Mouse (Mus musculus) left cerebral cortex, postnatal 10 days (tissue): ENCODE measurements at regions not wholly inside any gene's neighbourhood (a gene's known extent, or its start where the extent isn't known, plus 50 kb on each side); places are given as distances from the start of the nearest gene placed in this dataset.

Experiments
- DNase-seq, 2 experiments: peaks; one replicate each; pipeline ENCODE4 v3.0.0; 2021 to 2022; ENCODE audit warnings: low spot score in 2 of 2, mixed read lengths in 1 of 2; ENCODE audit errors: extremely low spot score in 1 of 2
- intact Hi-C: fragments of 180-260 bp; cut with DNase I; formaldehyde crosslinking; loops from one replicate; pipeline ENCODE4 v1.15.1; 2025

DNA sequence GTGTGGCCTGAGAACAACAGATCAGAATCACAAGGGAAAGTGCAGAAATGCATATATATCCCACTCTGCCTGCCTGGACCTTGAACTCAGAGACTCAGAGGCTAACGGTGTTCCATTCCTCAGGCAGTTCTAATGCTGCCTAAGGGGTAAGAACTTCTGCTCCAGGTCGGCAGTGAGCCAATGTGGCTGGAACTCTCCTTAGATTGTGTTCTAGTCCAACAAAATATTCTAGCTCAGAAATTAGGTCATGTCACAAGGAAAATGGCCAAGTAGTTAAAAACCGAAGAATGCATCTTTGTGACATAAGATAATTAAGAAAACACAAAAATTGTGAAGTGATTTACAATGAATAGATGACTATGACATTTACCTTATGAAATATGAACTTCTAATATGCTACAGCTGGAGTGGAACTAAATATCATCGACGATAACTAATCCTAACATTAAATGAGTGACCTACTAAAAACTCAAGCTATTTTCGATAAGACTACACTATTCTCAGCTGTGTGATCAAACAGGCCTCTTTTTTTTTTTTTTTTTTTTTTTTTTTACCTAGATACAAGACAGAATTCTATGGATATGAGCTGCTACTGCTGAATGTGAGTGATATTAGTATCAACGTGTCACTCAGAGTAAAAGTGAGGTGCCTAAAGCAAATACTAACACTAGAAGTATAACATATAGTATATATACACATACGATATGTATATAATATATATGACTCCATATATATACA lies 315.1 kb upstream of the Map3k7 start:
- intact Hi-C loops = no loop called here

DNA sequence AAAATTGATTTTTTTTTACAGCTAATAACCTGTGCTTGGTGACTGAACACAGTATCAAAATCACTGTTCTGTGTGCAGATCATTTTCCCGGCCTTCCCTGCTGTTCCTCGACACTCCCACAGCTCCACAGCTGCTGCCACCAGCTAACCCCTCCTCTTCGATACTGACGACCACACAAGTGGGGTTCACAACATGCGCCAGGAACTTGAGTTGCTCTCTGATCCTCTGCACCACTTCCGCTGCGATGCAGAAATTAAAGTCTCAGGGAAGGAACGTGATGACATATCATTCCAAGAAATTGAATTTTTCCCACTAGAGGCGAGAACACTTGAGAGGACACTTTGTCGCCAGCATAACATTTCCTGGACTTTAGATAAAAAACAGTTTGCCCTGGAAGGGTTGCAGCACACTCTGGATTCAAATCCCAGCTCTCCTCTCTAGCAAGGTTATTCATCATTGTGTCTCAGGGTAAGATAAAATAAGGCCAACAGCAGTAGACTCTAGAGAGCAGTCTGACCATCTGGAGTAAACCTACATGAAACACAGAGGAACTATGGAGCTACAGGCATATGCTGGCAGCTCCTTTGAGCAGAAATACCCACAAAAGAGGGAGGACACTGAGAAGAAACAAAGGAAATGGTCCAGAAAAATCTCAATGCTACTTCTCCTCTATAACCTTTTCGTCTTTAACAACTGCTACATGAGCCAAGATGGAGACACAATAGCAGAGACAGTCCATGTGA lies 308.4 kb upstream of the Map3k7 start:
- DNase-seq = peak in 1 of 2 experiments; percentile 26
- intact Hi-C loops = no loop called here

More for the DNA sequence above, 315.1 kb upstream of the Map3k7 start:
- DNase-seq = no peak

DNA sequence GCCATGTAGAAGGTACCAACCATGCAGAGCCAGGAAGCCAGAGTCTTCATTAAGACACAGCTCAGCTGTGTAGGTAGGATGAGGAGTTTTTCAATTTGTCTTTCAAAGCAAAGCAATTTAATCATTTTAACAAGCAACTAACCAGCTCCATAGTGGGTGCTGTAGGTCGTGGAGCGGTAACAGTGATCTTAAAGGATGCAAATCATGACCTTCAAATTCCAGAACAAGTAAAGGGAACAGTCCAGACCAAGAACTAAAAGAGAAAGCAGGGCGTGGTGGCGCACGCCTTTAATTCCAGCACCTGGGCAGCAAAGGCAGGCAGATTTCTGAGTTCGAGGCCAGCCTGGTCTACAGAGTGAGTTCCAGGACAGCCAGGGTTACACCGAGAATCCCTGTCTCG lies 307.8 kb upstream of the Map3k7 start:
- no peak for DNase-seq
- intact Hi-C loops = no loop called here

DNA sequence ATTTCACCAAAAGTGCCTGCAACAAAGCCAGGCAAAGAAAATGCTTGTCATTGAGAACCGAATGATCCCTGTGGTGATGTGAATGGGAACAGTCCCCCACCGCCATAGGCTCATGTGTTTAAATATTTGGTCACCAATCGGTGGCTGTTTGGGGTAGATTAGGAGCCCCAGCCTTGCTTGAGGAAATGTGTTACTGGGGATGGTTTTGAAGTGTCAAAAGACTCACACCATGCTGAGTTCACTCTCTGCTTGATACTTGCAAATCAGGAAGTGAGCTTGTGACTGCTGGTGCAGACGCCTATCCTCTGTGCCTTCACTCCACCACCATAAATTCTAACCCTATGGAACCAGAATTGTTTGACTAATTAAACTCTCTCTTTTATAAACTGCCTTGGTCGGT lies 305.1 kb upstream of the Map3k7 start:
- intact Hi-C loops = no loop called here
- DNase-seq = no peak

DNA sequence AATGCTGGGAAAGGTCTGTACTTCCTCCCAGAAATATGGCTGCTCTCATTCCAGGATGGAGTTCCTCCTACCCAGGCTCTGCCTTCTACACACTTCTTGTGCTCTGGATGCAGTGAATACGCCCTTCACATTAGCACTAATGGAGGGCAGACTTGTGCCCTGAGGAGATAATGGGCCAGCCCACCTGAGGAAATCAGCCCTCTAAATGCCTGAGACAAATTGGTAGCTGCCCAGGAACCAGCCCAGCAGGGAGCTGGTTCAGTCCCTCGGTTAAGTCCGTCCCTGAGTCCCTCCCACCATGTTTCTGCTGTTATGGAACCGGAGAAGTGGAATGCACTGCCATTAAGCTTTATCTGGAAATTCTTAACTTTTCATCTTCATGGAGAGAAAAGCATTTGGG lies 303.0 kb upstream of the Map3k7 start:
- no peak for DNase-seq
- intact Hi-C loops = no loop called here

DNA sequence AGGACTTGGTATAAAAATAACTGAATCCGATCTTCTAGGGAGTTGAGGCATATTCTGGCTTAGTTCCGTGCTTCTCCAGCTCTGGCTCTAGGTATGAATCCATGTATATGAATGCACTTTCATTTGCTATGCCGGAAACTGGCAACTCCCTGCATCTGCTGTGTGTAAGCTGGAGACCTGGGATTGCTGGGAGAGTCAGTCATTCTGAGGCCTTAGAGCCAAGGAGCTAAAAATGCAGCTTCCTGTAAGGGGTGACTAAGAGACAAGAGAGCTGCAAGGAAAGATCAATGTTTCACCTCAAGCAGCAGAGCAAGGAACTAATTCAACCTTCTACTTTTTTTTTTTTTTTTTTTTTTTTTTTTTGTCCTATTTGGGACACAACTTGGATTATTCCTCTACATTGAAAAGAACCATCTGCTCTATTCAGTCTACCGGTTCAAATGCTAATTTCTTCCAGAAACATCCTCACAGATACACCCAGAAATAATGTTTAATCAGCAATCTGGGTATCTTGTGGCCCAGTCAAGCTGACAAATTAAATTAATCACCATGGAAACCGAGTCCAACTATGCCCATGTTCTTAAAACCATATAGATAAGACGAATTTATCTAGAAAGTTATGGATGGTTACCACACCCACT lies 292.2 kb upstream of the Map3k7 start:
- intact Hi-C loops = no loop called here
- no peak for DNase-seq

DNA sequence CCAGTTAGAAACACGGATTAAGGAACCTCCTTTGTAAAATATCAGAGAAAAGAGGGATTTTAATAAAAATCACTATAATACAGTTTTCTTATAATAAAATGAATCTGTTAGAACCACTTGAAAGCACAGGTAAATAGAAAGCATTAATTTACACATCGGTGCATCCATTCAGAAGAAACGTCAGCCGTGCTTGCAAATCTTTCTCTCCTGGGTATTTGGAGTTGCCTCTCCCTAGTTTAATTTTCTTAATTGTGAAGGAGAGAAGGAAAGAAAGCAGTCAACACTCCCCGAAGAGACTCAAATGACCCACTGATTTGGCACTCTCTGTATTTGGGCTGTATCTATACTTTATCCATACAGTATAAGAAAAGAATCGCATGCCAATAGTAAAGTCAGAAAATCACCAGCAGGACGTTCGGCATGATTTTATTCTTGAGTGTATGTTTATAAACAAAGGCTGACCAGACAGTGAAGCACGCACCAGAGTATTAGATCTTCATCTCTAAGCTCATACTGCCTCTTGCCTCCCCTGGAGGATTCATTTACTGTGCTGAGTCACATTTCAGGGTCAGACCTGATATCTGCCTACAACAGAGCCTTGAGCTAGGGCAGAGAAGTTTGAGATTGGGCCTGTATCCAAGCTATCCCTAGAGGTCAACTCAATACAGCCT lies 291.6 kb upstream of the Map3k7 start:
- intact Hi-C loops = no loop called here

DNA sequence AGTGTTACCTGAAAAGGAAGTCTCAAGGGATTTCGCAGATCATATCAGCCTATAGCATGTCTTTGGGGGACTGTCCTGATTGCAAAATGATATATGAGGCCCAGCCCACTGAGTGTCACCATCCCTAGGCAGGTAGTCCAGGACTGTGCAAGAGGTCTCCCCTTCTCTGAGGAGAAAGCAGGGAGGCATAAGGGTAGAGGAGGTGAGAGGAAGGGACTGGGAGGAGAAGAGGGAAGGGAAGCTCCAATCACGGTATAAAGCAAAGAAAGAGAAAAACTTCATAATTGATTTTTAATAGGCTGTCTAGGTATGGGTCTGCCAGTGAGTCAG lies 291.1 kb upstream of the Map3k7 start:
- no peak for DNase-seq
- intact Hi-C loops = no loop called here

More for the DNA sequence above, 291.6 kb upstream of the Map3k7 start:
- no peak for DNase-seq

DNA sequence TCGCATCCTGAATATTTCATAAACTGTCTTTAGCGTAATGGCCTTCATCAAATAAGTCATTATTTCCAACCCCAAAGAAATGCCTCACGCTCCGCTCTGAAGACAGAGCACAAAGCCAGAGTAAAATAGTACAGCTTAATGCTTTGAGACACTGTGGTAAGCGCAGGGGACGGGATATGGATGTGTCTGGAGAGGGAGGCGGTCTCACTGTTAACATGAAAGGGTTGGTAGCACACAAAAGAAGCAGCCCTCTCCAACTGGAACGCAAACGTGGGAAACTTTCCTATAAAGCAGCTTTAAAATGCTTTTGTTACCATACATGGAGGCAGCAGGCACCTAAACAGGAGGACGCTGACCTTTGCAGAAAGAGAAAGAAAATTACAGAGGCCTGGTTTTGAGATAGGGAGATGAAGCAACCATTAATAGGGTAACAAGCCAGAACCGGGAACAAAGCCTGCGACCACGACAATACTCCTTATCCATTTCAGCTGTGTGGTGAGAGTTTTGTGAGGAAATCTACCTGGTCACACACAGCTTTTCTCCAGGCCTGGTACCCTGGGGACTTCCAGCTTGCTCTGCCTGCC lies 284.8 kb upstream of the Map3k7 start:
- intact Hi-C loops = no loop called here
- DNase-seq = no peak

DNA sequence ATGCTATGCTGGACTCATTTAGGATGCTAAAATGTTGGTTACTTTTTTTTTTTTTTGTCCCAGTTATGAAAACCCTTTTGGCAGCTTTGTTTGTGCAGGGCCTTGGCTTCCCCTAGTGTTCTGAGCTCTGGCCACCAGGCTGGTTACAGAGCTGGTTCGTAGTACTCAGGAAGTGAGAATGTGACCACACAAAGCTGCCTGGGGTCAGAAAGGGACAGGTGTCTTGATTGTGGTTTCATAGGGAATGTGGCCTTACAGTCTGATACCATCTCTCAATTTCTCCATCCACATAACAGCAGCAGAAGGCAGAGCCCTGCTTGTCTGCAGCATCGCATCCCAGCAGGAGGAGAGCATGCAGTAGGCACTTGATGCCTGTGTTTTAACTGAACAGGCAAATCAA lies 282.9 kb upstream of the Map3k7 start:
- intact Hi-C loops = no loop called here
- no peak for DNase-seq

DNA sequence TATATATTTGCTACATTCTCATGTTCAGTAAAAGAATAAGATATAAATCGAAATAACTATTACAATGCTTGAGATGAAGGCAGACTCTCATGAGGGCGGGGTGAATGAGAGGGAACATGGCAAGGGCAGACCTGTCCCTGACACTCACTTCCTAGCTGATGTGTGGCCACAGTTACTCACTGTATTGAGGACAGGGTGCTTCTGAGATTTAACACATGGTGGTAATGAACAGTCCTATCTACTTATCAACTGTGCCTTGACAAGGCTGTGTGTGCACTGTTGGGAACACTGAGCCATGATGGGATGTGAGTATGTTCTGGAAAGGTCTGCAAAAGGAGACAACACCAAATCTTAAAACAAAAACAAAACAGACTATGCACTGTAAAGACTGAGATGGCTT lies 274.8 kb upstream of the Map3k7 start:
- DNase-seq = no peak
- intact Hi-C loops = no loop called here

DNA sequence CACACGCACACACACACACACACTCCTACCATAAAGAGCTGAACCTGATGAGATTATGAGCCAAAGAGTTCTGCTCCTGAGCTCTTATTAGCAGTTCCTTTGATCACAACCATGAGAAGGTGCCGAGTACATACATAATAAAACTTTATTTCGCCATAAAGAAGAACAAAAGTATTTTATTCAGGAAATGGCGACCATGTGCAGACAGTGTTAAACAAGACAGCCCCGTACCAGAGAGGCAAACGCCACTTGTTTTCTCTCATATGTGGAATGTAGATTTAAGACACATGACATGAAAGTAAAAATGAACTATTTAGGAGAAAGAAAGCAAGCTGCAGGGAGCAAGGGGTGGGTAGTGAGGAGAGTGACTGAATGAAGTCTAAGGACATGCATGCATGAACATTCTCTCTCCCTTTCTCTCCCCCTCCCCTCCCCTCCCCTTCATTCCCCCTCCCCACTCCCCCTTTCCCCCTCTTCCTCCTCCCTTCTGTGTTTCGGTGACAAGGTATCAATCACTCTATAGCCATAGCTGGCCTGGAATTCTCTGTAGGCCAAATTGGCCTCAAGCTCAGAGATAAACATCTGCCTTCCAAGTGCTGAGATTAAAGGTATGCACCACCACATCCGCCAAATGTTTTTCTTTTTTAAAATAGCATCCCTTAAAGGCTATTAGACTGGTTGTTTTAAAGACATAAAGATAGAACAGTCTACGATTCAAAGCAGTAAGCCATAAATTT lies 266.0 kb upstream of the Map3k7 start:
- no peak for DNase-seq
- intact Hi-C loops = no loop called here

DNA sequence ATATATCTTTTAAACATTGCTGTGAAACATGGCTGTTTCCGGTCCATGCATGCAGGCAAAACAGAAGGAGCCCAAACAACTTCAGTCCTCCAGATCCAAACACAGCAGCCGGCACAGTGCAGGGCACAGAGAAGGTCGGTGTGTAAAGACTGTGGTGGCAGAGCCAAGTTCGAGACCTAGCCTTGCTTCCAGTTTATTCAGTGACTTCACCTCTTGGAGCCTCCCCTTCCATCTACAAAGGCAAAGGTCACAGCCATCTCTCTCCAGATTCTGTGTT lies 265.5 kb upstream of the Map3k7 start:
- intact Hi-C loops = no loop called here

DNA sequence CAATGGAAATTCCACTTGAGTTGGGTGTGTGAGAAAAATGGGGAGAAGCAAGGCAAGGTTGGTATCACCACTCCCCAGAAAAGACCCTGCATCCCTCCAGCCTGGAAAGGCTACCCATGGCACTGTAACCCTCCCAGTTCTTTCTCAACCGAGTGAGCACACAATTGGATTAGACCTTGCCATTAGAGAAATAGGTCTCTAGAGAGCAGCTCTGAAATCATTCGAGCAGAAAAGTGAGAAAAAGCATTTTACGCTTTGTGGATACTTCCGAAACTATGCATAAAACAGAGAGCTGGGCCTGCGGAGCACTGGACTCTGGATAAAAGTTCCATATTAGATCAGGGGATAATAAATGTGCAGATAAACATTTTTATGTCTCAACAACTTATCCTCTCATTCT lies 264.6 kb upstream of the Map3k7 start:
- intact Hi-C loops = no loop called here
- no peak for DNase-seq

More for the DNA sequence above, 265.5 kb upstream of the Map3k7 start:
- DNase-seq = no peak

DNA sequence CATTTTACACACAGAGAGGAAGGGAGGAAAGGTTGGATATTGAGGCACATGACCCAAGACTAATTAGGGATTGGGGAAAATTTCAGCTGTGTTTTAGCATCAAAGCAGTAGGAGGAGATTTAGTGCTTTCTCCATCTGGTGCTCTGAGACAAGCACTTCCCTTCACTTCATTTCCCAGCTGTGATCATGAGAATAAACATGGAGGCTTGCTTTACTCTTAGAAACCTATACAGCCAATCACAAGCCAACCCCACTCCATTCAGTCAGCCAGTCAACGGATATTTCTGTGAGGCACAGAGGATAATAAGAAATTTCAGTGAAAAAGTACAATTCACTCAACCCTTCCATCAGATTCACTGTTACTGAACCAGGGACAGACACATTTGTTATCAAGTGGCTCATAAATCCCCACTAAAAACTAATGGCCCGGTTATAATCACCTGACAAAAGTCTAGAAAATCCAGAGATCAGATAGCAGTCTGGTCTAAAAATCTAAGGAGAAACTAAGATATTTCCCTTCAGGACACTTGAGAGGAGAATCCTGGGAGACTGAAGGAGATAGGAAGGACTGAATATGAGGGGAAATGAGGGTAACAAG lies 249.7 kb upstream of the Map3k7 start:
- intact Hi-C loops = no loop called here
- DNase-seq = no peak

DNA sequence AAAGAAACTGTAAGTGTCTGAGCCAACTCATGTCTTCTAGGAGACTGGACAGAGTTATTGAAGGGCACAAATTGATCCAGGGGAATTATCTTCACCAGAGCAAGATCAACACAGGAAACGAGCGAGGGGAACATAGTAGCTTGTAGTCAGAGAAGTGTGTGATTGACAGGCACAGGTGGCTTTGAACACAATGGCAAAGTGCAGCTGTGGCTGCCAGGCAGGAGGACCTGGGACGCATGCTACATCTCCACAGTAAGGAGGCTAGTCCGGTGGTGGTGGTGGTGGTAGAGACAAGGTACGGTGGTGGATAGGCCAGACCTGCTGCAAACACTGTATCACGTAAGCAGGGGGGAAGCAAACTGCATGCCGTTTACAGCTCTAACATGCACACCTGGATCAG lies 240.4 kb upstream of the Map3k7 start:
- intact Hi-C loops = no loop called here
- DNase-seq = no peak

DNA sequence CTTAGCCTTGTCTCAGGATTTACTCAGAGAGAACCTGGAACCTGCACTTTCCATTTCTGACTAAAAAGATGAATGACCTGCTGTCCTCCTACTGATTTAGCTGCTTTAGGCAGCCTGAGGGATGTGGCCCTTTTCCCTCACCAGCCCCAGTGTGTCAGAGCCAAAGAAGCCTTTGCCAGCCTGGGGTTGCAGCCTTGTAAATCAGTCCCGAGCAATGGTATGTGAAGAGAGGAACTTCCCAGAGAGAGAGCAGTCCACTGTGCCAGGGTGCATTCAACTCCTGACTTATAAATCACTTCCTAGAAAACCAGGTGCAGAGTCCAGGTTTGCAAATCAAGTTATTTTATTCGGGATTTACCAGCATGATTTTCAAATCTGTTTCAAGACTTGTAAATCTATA lies 239.5 kb upstream of the Map3k7 start:
- intact Hi-C loops = no loop called here
- DNase-seq = no peak

DNA sequence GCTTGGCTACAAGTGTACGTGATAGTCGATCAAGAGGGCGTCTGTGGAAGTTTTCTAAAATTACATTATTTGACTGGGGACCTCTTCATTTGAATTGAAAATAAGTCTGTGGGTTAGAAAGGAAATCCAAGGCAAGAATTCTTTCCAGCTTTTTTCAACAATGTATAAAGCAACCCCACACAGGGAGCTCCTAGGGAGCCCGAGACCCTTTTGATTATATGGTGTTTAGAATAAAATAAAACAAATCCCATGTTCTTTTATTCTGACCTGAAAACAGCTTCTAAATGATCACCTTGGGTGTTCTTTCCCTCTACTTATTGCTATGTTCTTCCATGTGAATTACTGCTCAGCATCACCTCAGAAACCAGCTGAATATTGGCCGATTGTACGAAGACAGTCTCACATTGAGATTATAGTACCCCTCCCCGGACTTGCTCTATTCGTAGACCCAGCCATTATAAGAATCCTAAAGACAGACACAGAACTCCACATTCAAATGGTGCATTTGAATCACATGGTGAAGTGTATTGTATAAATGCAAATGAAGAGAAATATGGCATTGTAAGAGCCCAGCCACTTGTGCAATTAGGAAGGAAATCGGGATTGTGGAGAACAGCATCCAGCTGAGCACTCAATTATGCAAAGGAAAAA lies 236.3 kb upstream of the Map3k7 start:
- DNase-seq = no peak
- intact Hi-C loops = no loop called here
